Mouse (Mus musculus) olfactory bulb, adult 2 months (tissue): ENCODE measurements around the gene Fam50b. TPM values are rescaled to one million over a fixed set of nuclear protein-coding genes. Genes with fewer than 3 reads are reported as not detected.

ENCODE experiments used
- H3K27ac ChIP-seq: fragments of 200-500 bp; 2 replicates; pipeline ENCODE4 v1.5.1; 2012; ENCODE audit warnings: low read depth, low read length; ENCODE audit not compliant: insufficient read depth
- H3K4me1 ChIP-seq: fragments of 200-500 bp; 2 replicates; pipeline ENCODE4 v1.6.1; 2012; ENCODE audit warnings: low read length; ENCODE audit not compliant: control insufficient read depth, insufficient read depth
- H3K4me3 ChIP-seq: fragments of 200-500 bp; 2 replicates; pipeline ENCODE4 v1.5.1; 2012; ENCODE audit warnings: mild to moderate bottlenecking, low read depth, low read length, moderate library complexity; ENCODE audit not compliant: insufficient read depth
- CTCF ChIP-seq: fragments of 200-500 bp; IDR thresholded peaks from 2 replicates; pipeline ENCODE4 v1.5.1; 2012; ENCODE audit warnings: low read depth, mild to moderate bottlenecking, low read length, moderate library complexity; ENCODE audit not compliant: insufficient read depth
- POLR2A ChIP-seq: fragments of 200-500 bp; IDR thresholded peaks from 2 replicates; pipeline ENCODE4 v1.6.1; 2012; ENCODE audit warnings: mild to moderate bottlenecking, low read depth, low read length, moderate library complexity; ENCODE audit not compliant: insufficient read depth
- WGBS: fragments of 180-500 bp; shearing (Covaris S2); methylation state at CpG from one replicate; pipeline ENCODE4 v1.1.7; 2018; 5-methylcytosine and 5-hydroxymethylcytosine counted together
- polyA plus RNA-seq: library from polyadenylated mRNA; stranded (reverse); fragments of >200 nt; gene quantifications from 2 replicates; pipeline ENCODE4 v1.2.4, GENCODE M21; 2012; ENCODE audit warnings: low replicate concordance; ENCODE audit not compliant: missing spikeins, insufficient read depth, insufficient read length

Gene Fam50b
- not detected in 2 replicates for polyA plus RNA-seq

DNA sequence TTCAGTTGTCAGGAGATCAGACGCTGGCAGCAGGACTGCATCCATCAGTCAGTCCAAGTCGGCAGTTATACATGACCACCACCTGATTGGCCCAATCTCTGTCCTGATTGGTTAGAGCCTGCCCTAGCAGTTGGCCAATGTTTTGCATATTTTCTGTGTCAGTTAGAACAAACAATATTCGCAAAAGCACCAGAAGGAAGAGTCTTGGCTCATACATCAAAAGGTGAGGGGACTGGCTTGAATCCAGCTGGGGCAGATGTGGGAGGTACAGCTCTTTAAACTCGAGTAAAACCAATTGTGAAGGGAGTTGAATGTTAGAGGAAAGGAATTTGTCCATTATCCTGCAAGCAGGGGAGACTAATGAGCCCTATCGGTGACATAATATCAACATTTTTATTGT, at the start of gene Fam50b:
Gene Fam50b (plus strand): TSS at position 165 of the 400 bp plus-strand sequence.
- H3K4me1 ChIP-seq: no peaks in the 10 kb centered on the region
- no peak for TF ChIP-seq POLR2A
- no peak for TF ChIP-seq CTCF
- no peak within 1 kb of the TSS for H3K27ac ChIP-seq
- 40% methylated on average over 5 of the region's 5 CpGs for WGBS
- H3K4me3 ChIP-seq: no peak within 1 kb of the TSS

DNA sequence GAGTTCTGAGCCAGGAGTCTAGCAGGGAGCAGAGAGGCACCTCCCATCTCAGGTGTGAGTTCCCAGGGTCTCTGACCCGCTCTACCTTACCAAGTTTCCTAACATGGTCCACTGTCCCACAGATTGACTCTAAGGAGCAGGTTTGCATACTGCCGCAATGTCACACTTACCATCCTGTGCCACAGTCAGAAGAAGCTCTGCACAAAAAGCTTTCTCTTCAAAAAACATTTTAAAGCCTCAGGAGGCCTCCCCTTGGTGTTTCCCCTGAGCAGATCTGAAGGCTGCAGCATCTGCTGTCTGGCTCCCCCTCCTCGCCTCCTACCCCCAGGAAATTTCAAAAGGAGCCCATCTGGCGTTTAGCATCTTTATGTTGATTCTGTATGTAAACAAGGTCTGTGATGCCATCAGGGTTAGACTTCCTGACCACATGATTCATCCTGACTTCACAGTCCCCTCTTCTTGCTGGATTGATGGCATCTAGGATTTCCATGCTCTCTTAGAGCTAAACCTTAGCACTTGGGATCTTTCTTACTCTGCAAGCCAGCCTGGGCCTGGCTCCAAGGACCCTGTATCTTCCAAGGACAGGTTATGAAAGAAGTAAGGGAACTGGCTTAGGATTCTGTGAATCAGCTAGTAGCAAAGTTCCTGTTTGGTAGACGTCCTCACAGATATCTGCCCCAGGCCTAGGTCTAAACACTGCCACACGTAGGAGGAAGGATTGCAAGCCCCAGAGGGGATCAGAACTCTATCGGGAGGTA, 49.5 kb upstream of the Fam50b start:
- no peak overlapping the region for H3K27ac ChIP-seq
- 93% methylated on average over 7 of the region's 7 CpGs for WGBS
- H3K4me1 ChIP-seq: no peaks in the 10 kb centered on the region
- TF ChIP-seq CTCF (no peak), POLR2A (no peak)
- H3K4me3 ChIP-seq: no peak overlapping the region

DNA sequence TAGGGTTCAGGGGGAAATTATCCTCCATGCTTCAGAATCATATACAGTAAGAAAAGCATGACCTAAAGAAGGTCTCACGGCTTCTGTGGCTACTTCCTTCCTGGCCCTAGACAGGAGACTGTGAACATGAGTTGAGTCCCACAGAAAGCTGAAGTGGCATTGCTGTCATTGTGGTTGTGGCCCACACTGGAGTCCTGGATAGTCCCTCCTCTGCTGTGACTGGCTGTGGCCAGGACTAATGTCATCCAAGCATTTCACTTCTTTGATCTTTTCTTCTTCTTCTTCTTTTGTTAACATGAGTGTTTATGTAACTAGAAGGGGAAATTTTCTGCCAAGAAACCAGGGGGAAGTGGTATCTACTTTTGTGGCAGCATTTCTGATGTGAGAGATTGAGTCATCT, 43.6 kb upstream of the Fam50b start:
- no peaks in the 10 kb centered on the region for H3K4me1 ChIP-seq
- no peak overlapping the region for H3K27ac ChIP-seq
- WGBS: 86% methylated on average over 1 of the region's 1 CpGs
- no peak for TF ChIP-seq POLR2A
- no peak for TF ChIP-seq CTCF
- H3K4me3 ChIP-seq: no peak overlapping the region

DNA sequence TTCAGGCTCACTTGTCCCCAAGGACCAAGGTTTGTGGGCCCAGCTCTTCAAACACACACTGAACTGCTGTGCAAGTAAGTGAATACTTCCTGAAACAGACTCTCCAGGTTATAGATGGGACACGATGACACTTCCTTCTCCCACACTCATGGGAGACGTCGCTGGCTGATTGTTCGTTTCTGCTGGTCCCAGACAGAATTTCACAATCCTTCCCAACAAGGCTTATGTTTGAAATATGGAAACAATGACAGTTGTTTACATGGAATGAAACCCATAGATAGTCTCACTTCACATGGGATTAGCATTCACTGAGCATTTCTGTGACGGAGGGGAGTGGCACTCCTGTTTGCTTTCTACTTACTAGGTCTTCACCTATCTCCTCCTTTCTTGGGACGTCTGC, 41.5 kb upstream of the Fam50b start:
- WGBS: 90% methylated on average over 6 of the region's 6 CpGs
- TF ChIP-seq POLR2A (no peak), CTCF (no peak)
- no peaks in the 10 kb centered on the region for H3K4me1 ChIP-seq
- H3K4me3 ChIP-seq: no peak overlapping the region
- H3K27ac ChIP-seq: no peak overlapping the region

DNA sequence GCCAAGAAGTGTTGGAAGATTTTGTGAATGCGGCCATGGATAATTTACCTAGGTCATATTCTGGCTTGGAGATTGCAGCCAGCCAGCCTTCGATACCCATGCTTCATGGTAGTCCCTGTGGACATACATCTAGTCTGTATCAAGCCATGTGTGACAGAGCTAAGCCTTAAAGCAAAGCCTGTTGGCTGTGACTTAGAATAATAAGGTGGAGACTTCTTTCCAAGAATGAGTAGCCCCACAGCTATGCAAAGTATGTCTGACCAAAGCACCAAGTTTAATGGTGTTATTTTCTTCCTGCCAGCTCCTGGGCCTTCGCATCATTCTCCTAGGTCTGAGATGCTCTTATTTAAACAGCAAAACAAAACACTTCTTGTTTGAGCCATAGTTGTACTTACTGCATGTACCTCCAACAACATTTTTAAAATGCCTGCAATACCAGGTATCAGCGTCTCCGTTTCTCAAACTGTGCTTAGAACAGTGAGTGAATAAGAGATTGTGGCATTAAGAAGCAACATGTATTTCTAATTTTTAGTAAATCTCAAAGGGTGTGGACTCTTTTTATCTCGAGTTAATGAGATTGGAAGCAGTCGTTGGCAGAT, 37.8 kb upstream of the Fam50b start:
- WGBS: 81% methylated on average over 7 of the region's 7 CpGs
- no peak overlapping the region for H3K4me3 ChIP-seq

DNA sequence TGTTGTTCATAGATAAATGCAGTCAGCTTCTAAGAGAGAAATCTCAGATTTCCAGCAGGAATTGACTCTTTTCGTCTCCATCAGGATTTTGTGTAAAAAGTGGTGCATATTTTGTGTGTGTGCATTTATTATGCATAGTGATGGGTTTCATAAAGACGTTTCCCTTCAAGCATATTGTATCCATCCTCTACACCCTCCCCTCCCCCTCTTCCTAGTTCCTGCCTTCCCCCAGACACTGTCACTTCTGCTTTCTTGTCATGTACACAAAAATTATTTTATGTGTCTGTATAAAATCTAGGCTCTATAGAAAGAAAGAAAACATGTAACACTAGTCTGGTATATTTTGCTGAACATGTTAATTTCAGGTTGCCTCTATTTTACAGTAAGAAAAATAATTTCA, 34.6 kb upstream of the Fam50b start:
- H3K4me3 ChIP-seq: no peak overlapping the region
- WGBS: 74% methylated on average over 2 of the region's 2 CpGs
- H3K4me1 ChIP-seq: no peaks in the 10 kb centered on the region
- H3K27ac ChIP-seq: no peak overlapping the region
- TF ChIP-seq POLR2A (no peak), CTCF (no peak)

More for the DNA sequence above, 37.8 kb upstream of the Fam50b start:
- no peak overlapping the region for H3K27ac ChIP-seq
- no peak for TF ChIP-seq CTCF
- no peak for TF ChIP-seq POLR2A
- no peaks in the 10 kb centered on the region for H3K4me1 ChIP-seq

DNA sequence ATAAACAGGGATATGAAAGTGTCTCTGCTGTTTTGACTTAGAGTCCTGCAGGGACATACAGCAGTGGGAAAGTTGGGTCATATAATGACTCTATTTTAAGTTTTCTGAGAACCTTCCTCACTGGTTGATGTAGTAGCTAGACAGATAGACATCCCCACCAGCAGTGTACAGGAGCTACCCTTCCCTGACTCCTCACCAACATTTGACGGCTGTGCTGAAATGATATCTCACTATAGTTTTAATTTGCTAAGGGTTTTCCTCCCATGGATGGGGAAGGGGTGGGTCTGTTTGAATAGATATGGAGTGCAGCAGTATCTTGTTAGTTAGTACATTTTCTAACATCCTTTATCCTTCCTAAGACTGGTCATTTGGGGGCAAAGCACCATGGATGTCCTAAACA, 34.0 kb upstream of the Fam50b start:
- TF ChIP-seq CTCF: no peak
- no peak for TF ChIP-seq POLR2A
- no peak overlapping the region for H3K4me3 ChIP-seq
- no peaks in the 10 kb centered on the region for H3K4me1 ChIP-seq
- 83% methylated on average over 1 of the region's 1 CpGs for WGBS
- no peak overlapping the region for H3K27ac ChIP-seq

DNA sequence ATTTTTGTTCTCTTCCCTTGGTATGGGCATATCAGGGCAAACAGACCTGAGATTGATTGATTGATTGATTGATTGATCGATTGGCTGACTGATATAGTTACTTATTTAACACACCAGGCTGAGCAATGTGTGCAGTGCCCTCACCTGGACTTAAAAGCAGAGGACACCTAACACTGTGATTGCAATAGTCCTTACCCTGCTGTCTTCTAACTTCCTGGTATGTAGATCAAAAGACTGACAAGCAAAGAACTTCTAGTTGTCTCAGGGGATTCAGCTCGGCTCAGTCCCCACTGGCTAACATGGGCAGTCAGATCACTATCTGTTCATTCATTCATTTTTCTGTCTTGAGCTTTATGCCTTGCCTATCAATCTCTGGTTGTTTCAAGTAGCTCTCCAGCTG, 31.3 kb upstream of the Fam50b start:
- TF ChIP-seq POLR2A: no peak
- no peak for TF ChIP-seq CTCF
- no peaks in the 10 kb centered on the region for H3K4me1 ChIP-seq
- H3K27ac ChIP-seq: no peak overlapping the region
- WGBS: 78% methylated on average over 2 of the region's 2 CpGs
- H3K4me3 ChIP-seq: no peak overlapping the region

DNA sequence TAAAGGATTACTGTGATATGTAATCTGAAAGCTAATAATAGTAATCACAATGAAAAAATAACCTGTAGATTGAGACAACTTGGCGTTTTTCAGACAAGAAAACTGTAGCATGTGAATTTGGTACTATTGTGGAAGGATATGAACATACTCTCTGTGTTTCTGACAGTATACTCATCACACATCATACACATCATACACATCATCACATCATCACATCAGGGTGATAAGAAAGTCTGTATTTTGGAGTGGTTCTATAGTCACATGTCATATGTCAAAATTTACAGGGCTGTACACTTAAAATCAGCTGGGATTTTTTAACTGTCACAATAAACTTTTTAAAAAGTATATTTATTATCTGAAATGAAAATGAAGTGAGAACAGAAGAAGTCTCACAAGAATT, 30.9 kb upstream of the Fam50b start:
- Histone ChIP-seq H3K4me1 (no peaks in the 10 kb centered on the region), H3K4me3 (no peak overlapping the region), H3K27ac (no peak overlapping the region)
- WGBS: 95% methylated on average over 1 of the region's 1 CpGs
- TF ChIP-seq POLR2A (no peak), CTCF (no peak)
